Mouse (Mus musculus) ovary, postnatal 36 days (tissue): ENCODE data around the gene Adora1.
A peak's percentile ranks its signal among the peaks of the same experiment; 100 is the strongest.
"Not testable (repeated sequence)": the region's sequence is repeated elsewhere in the genome, so short reads cannot be mapped to it uniquely, and the experiment has no call there.

ENCODE experiments used
- DNase-seq: peaks from one replicate; pipeline ENCODE4 v3.0.0; 2022; ENCODE audit warnings: low spot score, mixed read lengths

Adora1 gene

GRCm38 (mm10) chr1:134235391-134235921 is at the start of gene Adora1:
Adora1 (minus strand) TSS chr1:134235431.
- no peak for DNase-seq

GRCm38 (mm10) chr1:134283108-134283507 is 47.9 kb upstream of the Adora1 start:
- DNase-seq: no peak

DNA sequence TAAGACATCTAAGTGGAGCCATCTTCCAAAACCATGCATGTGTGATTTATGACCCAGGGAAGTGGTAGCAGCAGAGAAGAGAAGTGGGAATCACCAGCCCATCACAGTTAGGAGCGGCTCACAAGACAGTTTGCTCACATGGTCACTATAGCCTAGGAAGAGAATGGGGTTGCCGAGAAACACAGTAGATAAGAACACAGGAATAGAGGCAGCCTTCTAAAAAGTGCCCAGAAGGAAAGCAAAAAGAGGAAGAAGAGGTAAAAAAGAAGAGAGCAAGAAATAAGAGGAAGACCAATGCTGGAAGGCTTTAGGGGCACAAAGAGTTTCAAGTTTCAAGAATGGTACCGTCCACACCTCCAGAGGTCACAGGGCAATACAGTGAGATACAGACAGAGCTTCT is 47.1 kb upstream of the Adora1 start:
- DNase-seq: no peak

GRCm38 (mm10) chr1:134281563-134281962 is 46.3 kb upstream of the Adora1 start:
- no peak for DNase-seq

GRCm38 (mm10) chr1:134280174-134280573 is 44.9 kb upstream of the Adora1 start:
- DNase-seq: no peak

- no peak for DNase-seq
Measured at GRCm38 (mm10) chr1:134276823-134277222, 41.6 kb upstream of the Adora1 start.

- no peak for DNase-seq
Measured at GRCm38 (mm10) chr1:134275616-134276464, 40.6 kb upstream of the Adora1 start.

- DNase-seq: no peak
Measured at GRCm38 (mm10) chr1:134274483-134274920, 39.3 kb upstream of the Adora1 start.

GRCm38 (mm10) chr1:134273493-134274395 is 38.5 kb upstream of the Adora1 start:
- no peak for DNase-seq

DNA sequence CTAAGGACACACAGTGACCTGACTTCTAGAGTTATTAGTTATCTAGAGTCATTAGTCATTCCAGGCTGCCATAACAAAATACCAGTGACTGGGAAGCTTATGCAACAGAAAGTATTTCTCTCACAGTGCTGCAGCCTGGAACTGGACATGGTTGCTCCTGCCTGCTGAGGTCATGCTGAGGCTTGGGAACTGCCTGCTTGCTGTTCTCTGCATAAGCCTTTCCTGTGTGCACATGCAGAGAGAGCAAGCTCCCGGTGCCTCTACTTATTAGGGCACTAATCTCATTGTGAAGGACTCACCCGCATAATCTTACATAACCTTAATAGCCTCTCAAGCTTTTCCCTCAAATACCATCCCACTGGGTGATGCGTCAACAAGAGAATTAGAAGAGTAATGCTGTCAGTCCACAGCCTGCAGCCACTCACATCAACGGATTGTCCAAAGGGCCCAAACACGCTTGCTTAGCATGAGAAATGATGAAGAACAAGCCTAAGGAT is 37.6 kb upstream of the Adora1 start:
- DNase-seq: no peak

GRCm38 (mm10) chr1:134270026-134270425 is 34.8 kb upstream of the Adora1 start:
- no peak for DNase-seq

- no peak for DNase-seq
Measured at GRCm38 (mm10) chr1:134265797-134266196, 30.6 kb upstream of the Adora1 start.

GRCm38 (mm10) chr1:134264341-134264740 is 29.1 kb upstream of the Adora1 start:
- no peak for DNase-seq

DNA sequence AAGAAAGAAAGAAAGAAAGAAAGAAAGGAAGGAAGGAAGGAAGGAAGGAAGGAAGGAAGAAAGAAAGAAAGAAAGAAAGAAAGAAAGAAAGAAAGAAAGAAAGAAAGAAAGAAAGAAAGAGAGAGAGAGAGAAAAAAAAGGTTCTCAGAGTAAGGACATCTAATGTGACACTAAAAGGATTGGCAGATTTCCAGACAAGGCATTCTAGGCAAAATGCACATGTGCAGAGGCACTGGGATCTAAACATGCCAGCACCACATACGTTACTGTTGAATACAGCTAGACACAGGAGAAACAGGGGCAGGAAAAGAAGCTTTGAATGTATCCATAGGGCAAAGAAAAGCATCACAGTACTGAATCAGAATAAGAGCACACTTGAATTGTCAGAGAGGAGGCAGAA is 14.4 kb upstream of the Adora1 start:
- DNase-seq: not testable (repeated sequence)

DNA sequence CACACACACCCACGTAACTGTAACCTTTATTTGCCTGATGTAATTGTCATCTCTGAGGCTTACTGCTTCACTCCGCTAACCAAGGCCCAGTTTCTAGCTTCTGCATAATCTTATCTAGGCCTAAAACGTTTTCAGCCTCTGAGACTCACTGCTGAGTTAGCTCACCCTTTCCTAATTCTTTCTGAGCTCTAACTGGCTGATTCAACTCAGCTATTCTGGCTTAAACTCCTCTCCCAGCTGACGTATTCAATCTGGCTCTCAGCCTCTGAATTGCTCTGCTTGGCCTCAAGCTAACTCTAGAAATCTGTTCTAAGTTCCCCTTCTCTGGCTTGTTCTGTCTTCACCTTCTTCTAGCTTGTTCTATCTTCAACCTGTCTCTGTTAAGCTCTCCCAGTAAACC is 11.4 kb upstream of the Adora1 start:
- DNase-seq: no peak

DNA sequence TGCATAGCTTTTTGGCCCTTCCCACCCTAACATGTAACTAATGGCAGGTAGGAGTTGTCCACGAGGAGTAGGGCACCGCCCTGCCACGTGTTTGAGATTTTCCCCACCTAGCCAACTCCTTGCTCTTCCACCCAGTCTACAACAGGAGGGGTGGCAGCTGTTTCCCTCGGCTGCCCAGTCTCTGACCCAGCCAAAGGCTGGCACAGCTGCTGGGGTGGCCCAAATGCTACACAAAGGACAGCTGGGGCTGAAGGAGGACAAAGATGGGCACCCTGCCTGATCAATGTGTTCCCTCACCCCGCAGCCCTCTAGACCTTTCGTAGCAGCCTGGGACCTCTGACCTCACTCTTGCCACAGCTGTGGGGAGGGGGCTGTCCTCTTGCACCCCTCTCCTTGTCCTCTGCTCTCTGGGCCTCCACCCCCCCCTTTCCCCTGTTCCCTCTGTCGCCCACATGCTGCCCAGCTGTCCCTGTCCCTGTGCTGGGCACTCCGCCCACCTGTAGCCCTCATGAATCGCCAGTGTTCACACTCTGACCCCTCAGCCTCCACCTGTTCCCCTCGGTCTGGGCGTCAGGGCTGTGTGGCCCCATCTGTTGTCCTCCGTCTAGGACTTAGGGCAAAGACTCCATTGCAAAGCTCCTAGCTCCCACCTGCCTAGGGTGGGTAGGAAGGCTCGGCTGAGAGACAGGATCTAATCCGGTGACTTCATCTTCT is 9.9 kb upstream of the Adora1 start:
- DNase-seq: no peak

- DNase-seq: peak; percentile 89
Measured at GRCm38 (mm10) chr1:134243948-134244914, 9.0 kb upstream of the Adora1 start.

- no peak for DNase-seq
Measured at GRCm38 (mm10) chr1:134243505-134243904, 8.3 kb upstream of the Adora1 start.

DNA sequence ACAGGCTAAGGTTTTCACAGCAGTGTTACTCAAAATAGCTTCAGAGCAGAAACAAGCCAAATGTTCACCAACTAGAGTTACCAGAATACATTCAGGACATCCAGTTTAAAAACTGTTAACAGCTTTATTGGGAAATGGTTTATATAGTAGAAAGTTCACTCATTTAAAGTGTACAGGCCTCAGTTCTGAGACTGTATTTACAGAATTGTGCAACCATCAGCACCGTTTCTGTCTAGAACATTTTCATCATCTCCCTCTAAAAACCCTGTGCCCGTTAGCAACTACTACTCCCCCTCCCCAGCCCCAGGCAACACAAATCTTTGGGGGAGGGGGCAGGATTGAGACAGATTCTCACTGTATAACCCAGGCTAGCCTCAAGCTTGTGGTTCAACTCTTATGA is 7.1 kb upstream of the Adora1 start:
- no peak for DNase-seq

- no peak for DNase-seq
Measured at GRCm38 (mm10) chr1:134241298-134241697, 6.1 kb upstream of the Adora1 start.

DNA sequence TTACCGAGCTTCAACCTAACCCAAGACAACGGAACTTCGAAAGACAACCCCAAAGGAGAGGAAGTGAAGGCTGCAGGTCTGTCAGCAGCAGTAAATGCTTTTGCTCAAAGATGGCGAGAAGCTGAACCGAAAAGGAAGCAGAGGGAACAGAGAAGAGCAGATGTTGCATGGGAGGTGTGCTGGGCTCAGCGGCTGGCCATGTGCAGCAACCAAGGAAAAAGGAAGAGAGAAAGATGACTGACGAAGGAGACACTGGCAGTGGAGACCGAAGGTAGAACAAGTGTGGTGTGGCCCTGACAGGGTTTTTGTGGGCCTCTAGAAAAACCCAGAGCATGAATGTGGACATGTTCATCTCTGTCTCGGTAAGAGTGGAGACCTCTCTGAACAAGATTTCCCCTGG is 5.5 kb upstream of the Adora1 start:
- no peak for DNase-seq
